Mouse (Mus musculus) lung, embryonic 14.5 days (tissue): ENCODE results near the gene Mmp11. TPM values are rescaled to one million over a fixed set of nuclear protein-coding genes. Genes with fewer than 3 reads are reported as not detected.

Experiments used
- ATAC-seq: fragments of 200-750 bp; cut with Nextera tagmentation; 2 replicates; pipeline ENCODE4 v1.8.0; 2017; ENCODE audit warnings: mild to moderate bottlenecking, moderate TSS enrichment, moderate library complexity; ENCODE audit not compliant: insufficient read depth
- DNase-seq: peaks from one replicate; pipeline ENCODE4 v3.0.0-alpha.2; 2015
- H3K27ac ChIP-seq: fragments of 300-500 bp; sonication (generic); 2 replicates; pipeline ENCODE4 v1.5.1; 2014; ENCODE audit warnings: low read depth, mild to moderate bottlenecking, moderate library complexity
- H3K27me3 ChIP-seq: fragments of 300-500 bp; sonication (generic); 2 replicates; pipeline ENCODE4 v1.6.1; 2014; ENCODE audit warnings: low read length, control low read depth; ENCODE audit not compliant: insufficient read depth
- H3K36me3 ChIP-seq: fragments of 300-500 bp; sonication (generic); 2 replicates; pipeline ENCODE4 v1.6.1; 2014; ENCODE audit warnings: control low read depth; ENCODE audit not compliant: insufficient read depth
- H3K4me1 ChIP-seq: fragments of 300-500 bp; sonication (generic); 2 replicates; pipeline ENCODE4 v1.6.1; 2014; ENCODE audit warnings: antibody characterized with exemption, control low read depth; ENCODE audit not compliant: insufficient read depth
- H3K4me2 ChIP-seq: fragments of 300-500 bp; sonication (generic); 2 replicates; pipeline ENCODE4 v1.6.1; 2014; ENCODE audit warnings: mild to moderate bottlenecking
- H3K4me3 ChIP-seq: fragments of 300-500 bp; sonication (generic); 2 replicates; pipeline ENCODE4 v1.5.1; 2014; ENCODE audit warnings: low read depth, low read length
- H3K9ac ChIP-seq: fragments of 300-500 bp; sonication (generic); 2 replicates; pipeline ENCODE4 v1.6.1; 2014
- H3K9me3 ChIP-seq: fragments of 300-500 bp; sonication (generic); 2 replicates; pipeline ENCODE4 v1.6.1; 2016; ENCODE audit warnings: low read depth, low read length, control low read depth
- CTCF ChIP-seq: IDR thresholded peaks from 2 replicates; pipeline ENCODE4 v1.5.1; 2016; ENCODE audit warnings: antibody characterized with exemption, low read depth
- WGBS: fragments of 180-500 bp; shearing (Covaris S2); extraction: QIAGEN DNeasy Blood & Tissue Kit; methylation state at CpG from one replicate; pipeline ENCODE4 v1.1.7; 2014; 5-methylcytosine and 5-hydroxymethylcytosine counted together
- polyA plus RNA-seq: library from polyadenylated mRNA; unstranded; fragments of >200 nt; fragmentation: Nextera tagmentation; extraction: Ambion mirVana; gene quantifications from 2 replicates; pipeline ENCODE4 v1.2.1, GENCODE M21; 2014

Gene Mmp11
- polyA plus RNA-seq, 1 experiment from 2014 or later = 61.9 TPM

GRCm38 (mm10) chr10:75951424-75952050 is 15.2 kb upstream of the Mmp11 start:
- ATAC-seq (peak; percentile 47), DNase-seq (peak; percentile 86)
- Histone ChIP-seq H3K27me3 (peaks cover 15% of the 10 kb centered on the region; the same call in 1 of the 2 replicates), H3K4me2 (peak overlapping the region; percentile 94), H3K9me3 (no peaks in the 10 kb centered on the region), H3K9ac (peak overlapping the region; percentile 59), H3K4me3 (peak overlapping the region; percentile 44), H3K27ac (no peak overlapping the region), H3K36me3 (no peaks in the 10 kb centered on the region), H3K4me1 (0 out of 2 replicates have a peak, but pooled peaks cover 4% of the 10 kb centered on the region)
- peak; percentile 77 for TF ChIP-seq CTCF
- 3% methylated on average over 13 of the region's 13 CpGs for WGBS

GRCm38 (mm10) chr10:75950791-75951210 is 14.5 kb upstream of the Mmp11 start:
- ATAC-seq (peak; percentile 73), DNase-seq (peak; percentile 67)
- Histone ChIP-seq H3K9ac (peak overlapping the region; percentile 59), H3K9me3 (no peaks in the 10 kb centered on the region), H3K27ac (no peak overlapping the region), H3K4me2 (peak overlapping the region; percentile 94), H3K4me3 (peak overlapping the region; percentile 44), H3K27me3 (peaks cover 15% of the 10 kb centered on the region; the same call in 1 of the 2 replicates), H3K4me1 (0 out of 2 replicates have a peak, but pooled peaks cover 4% of the 10 kb centered on the region), H3K36me3 (no peaks in the 10 kb centered on the region)
- WGBS = 2% methylated on average over 23 of the region's 23 CpGs
- no peak for TF ChIP-seq CTCF

- TF ChIP-seq CTCF = no peak
- no peak overlapping the region for H3K9ac ChIP-seq
- DNase-seq (no peak), ATAC-seq (no peak)
- H3K4me1 ChIP-seq = 0 out of 2 replicates have a peak, but pooled peaks cover 4% of the 10 kb centered on the region
- 72% methylated on average over 22 of the region's 22 CpGs for WGBS
- no peaks in the 10 kb centered on the region for H3K9me3 ChIP-seq
- H3K27ac ChIP-seq = no peak overlapping the region
- H3K4me2 ChIP-seq = no peak overlapping the region
- no peaks in the 10 kb centered on the region for H3K36me3 ChIP-seq
- peaks cover 11% of the 10 kb centered on the region; the same call in 1 of the 2 replicates for H3K27me3 ChIP-seq
- H3K4me3 ChIP-seq = no peak overlapping the region
Observed at GRCm38 (mm10) chr10:75949053-75950045, 13.1 kb upstream of the Mmp11 start.

- DNase-seq (no peak), ATAC-seq (no peak)
- Histone ChIP-seq H3K4me3 (no peak overlapping the region), H3K9me3 (no peaks in the 10 kb centered on the region), H3K9ac (no peak overlapping the region), H3K27me3 (peaks cover 8% of the 10 kb centered on the region; the same call in 1 of the 2 replicates), H3K4me2 (no peak overlapping the region), H3K4me1 (0 out of 2 replicates have a peak, but pooled peaks cover 4% of the 10 kb centered on the region), H3K27ac (no peak overlapping the region), H3K36me3 (no peaks in the 10 kb centered on the region)
- WGBS = 72% methylated on average over 5 of the region's 5 CpGs
- no peak for TF ChIP-seq CTCF
Observed at GRCm38 (mm10) chr10:75948079-75948478, 11.8 kb upstream of the Mmp11 start.

GRCm38 (mm10) chr10:75945896-75946295 is 9.6 kb upstream of the Mmp11 start:
- H3K4me1 ChIP-seq = no peaks in the 10 kb centered on the region
- DNase-seq (no peak), ATAC-seq (no peak)
- no peak overlapping the region for H3K9ac ChIP-seq
- WGBS = 57% methylated on average over 7 of the region's 7 CpGs
- no peaks in the 10 kb centered on the region for H3K9me3 ChIP-seq
- no peak overlapping the region for H3K27ac ChIP-seq
- H3K27me3 ChIP-seq = peaks cover 5% of the 10 kb centered on the region; the same call in 1 of the 2 replicates
- TF ChIP-seq CTCF = no peak
- H3K4me3 ChIP-seq = no peak overlapping the region
- no peak overlapping the region for H3K4me2 ChIP-seq
- H3K36me3 ChIP-seq = no peaks in the 10 kb centered on the region

GRCm38 (mm10) chr10:75945213-75945612 is 8.9 kb upstream of the Mmp11 start:
- WGBS = 92% methylated on average over 7 of the region's 7 CpGs
- no peak for ATAC-seq
- H3K9ac ChIP-seq = no peak overlapping the region
- H3K4me1 ChIP-seq = no peaks in the 10 kb centered on the region
- no peaks in the 10 kb centered on the region for H3K36me3 ChIP-seq
- no peak overlapping the region for H3K4me2 ChIP-seq
- no peak overlapping the region for H3K27ac ChIP-seq
- no peak for DNase-seq
- H3K4me3 ChIP-seq = no peak overlapping the region
- peaks cover 5% of the 10 kb centered on the region; the same call in 1 of the 2 replicates for H3K27me3 ChIP-seq
- TF ChIP-seq CTCF = no peak
- H3K9me3 ChIP-seq = no peaks in the 10 kb centered on the region
